Mouse (Mus musculus) layer of hippocampus, adult 2 months (tissue): ENCODE measurements at regions not wholly inside any gene's neighbourhood (a gene's known extent, or its start where the extent isn't known, plus 50 kb on each side); places are given as distances from the start of the nearest gene placed in this dataset.

ENCODE experiments used
- DNase-seq, 2 experiments: peaks; one replicate each; pipeline ENCODE4 v3.0.0; 2022; ENCODE audit warnings: low spot score in 2 of 2
- H3K27ac ChIP-seq: fragments of 200-600 bp; 2 replicates; pipeline ENCODE4 v1.8.1; 2022
- H3K4me3 ChIP-seq: fragments of 200-600 bp; 2 replicates; pipeline ENCODE4 v1.8.1; 2022; ENCODE audit warnings: mild to moderate bottlenecking
- CTCF ChIP-seq: fragments of 200-600 bp; conservative IDR thresholded peaks from 2 replicates; pipeline ENCODE4 v1.8.1; 2022; ENCODE audit warnings: antibody characterized with exemption, mild to moderate bottlenecking, moderate library complexity
- microRNA-seq, 2 experiments: library from miRNA; unstranded; fragments of <30 nt; microRNA quantifications; one replicate each; pipeline ENCODE4 v1.2.0; 2021

DNA sequence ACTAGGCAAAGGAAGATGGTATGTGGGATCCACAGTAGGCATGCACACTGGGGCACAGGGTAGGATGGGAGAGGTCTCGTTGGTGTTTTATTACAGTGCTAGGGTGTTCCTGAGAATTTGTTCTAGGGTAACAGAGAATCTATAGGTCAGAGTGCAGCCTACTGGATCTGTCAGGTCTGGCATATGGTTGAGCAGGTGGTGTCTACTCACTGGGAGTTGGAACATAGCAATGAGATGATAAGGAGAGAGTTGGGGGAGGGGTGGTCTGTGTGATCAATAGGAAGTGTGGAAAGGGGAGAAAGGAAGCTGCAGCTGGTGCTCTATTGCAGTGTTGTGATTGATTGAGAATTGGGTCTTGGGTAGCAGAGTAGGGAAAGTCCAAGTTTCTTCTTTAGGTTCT, 681.5 kb downstream of the Ankrd7 start:
- Histone ChIP-seq H3K27ac (no peak overlapping the region), H3K4me3 (no peak overlapping the region)
- TF ChIP-seq CTCF, result no peak
- no peak for DNase-seq

- H3K27ac ChIP-seq, result no peak overlapping the region
- DNase-seq, result peak in 1 of 2 experiments; percentile 6
- no peak overlapping the region for H3K4me3 ChIP-seq
- no peak for TF ChIP-seq CTCF
Observed at GRCm38 (mm10) chr6:19551932-19552331, 685.8 kb downstream of the Ankrd7 start.

DNA sequence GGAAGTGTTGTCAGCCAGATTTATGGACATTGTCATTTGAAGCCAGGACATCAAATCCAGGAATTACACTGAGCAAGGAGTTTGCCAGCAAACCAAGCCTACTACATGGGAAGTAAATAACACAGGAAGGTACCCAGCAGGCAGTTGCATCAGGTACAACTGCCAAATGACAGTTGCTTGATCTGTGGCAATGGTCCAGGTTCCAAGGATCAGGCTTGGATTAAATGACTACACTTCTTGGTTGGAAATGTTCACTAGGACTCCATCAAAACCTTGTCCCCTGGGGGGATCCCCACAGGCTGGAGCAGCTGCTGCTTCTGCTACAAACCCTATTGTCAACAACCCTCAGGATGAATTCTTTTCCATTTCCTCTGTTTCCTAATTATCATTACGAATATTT, 713.3 kb downstream of the Ankrd7 start:
- no peak for TF ChIP-seq CTCF
- H3K4me3 ChIP-seq, result no peak overlapping the region
- no peak overlapping the region for H3K27ac ChIP-seq
- DNase-seq, result no peak

DNA sequence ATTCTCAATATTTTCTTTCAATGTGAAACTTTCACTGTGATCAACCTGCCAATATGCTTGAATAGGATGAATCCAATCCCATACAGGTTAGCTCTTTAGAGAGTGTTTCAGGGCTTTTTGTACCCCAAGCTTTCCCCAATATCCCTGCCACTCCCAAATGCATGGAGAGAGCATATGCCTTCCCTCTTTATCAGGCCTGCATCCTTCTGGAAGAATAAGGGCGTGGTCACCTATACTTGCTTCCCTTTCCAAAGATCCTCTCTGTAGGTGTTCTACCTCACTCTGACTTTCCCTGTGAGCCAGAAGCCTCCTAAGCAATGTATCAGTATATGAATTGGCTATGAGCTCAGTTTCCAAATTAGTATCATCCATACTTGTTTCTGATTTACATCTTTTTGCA, 713.8 kb downstream of the Ankrd7 start:
- H3K4me3 ChIP-seq, result no peak overlapping the region
- H3K27ac ChIP-seq, result no peak overlapping the region
- no peak for TF ChIP-seq CTCF
- no peak for DNase-seq

Small RNA genes lying in the stretch of these regions (microRNA-seq; reads per million reads assigned to microRNA genes)
- 0 reads per million in 2 experiments for gene Mir6370
